Mouse (Mus musculus): ENCODE measurements around the gene Adgra3. TPM values are rescaled to one million over a fixed set of nuclear protein-coding genes. Genes with fewer than 3 reads are reported as not detected.
A peak's percentile ranks its signal among the peaks of the same experiment; 100 is the strongest.

The Adgra3 gene
- polyA plus RNA-seq (2015; fragmentation: Nextera tagmentation; extraction: Ambion mirVana), result 33.2 and 36.7 TPM in 2 replicates

DNA sequence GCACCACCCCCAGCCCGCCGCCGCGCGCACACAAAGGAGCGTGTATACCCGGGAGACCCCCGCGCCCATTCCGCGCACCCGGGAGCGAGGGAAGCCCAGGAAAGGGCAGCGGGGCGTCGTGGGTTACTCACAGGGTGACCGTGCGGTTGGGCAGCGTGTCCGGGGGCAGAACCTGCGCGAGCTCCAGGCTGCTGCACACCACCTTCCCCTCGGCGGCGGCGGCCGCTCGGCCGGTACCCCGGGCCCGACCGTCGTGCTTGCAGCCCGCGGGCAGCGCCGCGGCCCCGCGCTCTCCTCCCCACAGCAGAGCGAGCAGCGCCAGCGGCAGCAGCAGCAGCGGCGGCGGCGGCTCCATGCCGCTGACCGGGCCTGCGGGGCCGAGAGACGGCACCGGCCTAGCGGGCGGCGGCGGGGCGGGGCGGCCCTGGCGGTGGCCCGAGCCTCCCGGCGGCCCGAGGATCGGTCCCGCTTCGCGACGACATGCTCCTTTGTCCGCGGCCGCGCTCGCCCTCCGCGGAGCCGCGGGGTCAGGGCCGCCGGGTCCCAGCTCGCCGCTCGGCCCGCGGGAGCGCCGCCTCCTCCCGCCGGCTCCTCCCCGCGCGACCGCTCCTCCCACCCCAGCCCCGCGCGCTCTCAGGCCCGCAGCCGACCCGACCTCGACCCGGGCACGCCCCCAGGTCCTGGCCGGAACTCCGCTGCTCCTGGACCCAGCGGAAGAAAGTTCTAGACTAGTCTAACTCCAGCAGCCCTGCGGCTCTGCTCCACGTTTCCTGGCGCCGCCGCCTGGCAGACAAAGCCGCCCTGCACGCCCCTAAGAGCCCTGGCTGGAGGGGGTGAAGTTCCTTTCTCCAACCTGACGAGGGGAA, at the start of gene Adgra3:
Gene Adgra3, minus strand, starts transcription at position 586 of the 866 bp plus-strand sequence.
- TF ChIP-seq CTCF (IDR thresholded peaks at IDR 0.05; ENCODE audit: low read depth), result peak; percentile 36; the same call in 1 of the 2 replicates
- DNase-seq (ENCODE audit: low spot score), result peak; percentile 85
- Histone ChIP-seq H3K4me3 (replicated peaks; ENCODE audit: low read depth, low read length) (peak within 1 kb of the TSS; percentile 94), H3K4me2 (ENCODE audit: low read length) (peak within 1 kb of the TSS; percentile 67), H3K27ac (peak within 1 kb of the TSS; percentile 94), H3K27me3 (ENCODE audit: insufficient read depth, low read length) (no peaks in the 10 kb centered on the region), H3K9ac (ENCODE audit: low read depth, low read length) (peak within 1 kb of the TSS; percentile 97), H3K36me3 (ENCODE audit: insufficient read depth, low read length) (no peaks in the 10 kb centered on the region), H3K4me1 (replicated peaks; ENCODE audit: insufficient read depth, low read length) (no peaks in the 10 kb centered on the region; the same call in 1 of the 2 replicates), H3K9me3 (replicated peaks; ENCODE audit: low read length) (no peaks in the 10 kb centered on the region)
- ATAC-seq (replicated peaks; ENCODE audit: low FRiP score, low read depth), result peak; percentile 94
- WGBS, result under 1% methylated on average over 67 of the region's 113 CpGs

DNA sequence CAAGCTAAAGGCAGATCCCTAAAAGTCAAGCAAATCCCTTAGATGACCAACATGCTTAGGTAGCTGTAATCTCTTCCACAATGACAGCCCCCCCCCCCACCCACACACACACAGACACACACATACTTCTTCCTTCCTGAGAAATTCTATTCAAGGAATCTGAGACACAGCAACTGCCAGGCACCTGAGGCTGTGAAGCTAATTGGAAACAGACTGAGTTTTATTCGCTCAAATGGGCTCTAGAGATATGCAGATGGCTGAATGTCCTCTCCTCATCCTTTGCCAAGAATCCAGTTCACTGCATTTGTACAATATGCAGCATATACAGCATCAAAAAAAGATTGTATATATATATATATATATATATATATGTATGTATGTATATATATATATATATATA, 24.6 kb upstream of the Adgra3 start:
- H3K27me3 ChIP-seq (ENCODE audit: insufficient read depth, low read length), result no peaks in the 10 kb centered on the region
- no peaks in the 10 kb centered on the region for H3K36me3 ChIP-seq (ENCODE audit: insufficient read depth, low read length)
- no peak for TF ChIP-seq CTCF (IDR thresholded peaks at IDR 0.05; ENCODE audit: low read depth)
- WGBS, result 61% methylated on average over 1 of the region's 1 CpGs
- no peaks in the 10 kb centered on the region for H3K4me1 ChIP-seq (replicated peaks; ENCODE audit: insufficient read depth, low read length)
- no peak for DNase-seq (ENCODE audit: low spot score)
- H3K9me3 ChIP-seq (replicated peaks; ENCODE audit: low read length), result no peaks in the 10 kb centered on the region
- H3K4me3 ChIP-seq (replicated peaks; ENCODE audit: low read depth, low read length), result no peak overlapping the region
- no peak overlapping the region for H3K9ac ChIP-seq (ENCODE audit: low read depth, low read length)
- H3K27ac ChIP-seq, result no peak overlapping the region
- H3K4me2 ChIP-seq (ENCODE audit: low read length), result no peak overlapping the region
- ATAC-seq (replicated peaks; ENCODE audit: low FRiP score, low read depth), result no peak

DNA sequence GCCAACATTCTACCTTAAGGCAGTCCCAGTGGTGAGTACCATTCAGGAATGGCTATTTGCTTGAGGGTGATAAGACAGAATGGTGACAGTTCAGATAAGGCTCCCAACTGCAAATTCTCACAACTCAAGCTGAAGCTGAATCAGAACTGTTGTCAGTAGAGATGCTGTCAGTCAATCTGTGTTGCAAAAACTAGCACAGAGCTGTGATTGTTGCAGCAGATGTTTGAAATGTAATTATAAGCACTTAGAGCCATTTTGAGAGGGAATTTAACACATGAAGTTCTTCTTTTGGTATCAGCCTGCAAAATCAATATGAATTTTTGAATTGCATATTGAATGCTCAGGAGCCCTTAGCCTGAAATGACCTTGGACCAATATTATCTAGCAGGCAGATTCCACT, 15.4 kb upstream of the Adgra3 start:
- H3K9me3 ChIP-seq (replicated peaks; ENCODE audit: low read length), result no peaks in the 10 kb centered on the region
- H3K9ac ChIP-seq (ENCODE audit: low read depth, low read length), result no peak overlapping the region
- no peaks in the 10 kb centered on the region for H3K27me3 ChIP-seq (ENCODE audit: insufficient read depth, low read length)
- H3K36me3 ChIP-seq (ENCODE audit: insufficient read depth, low read length), result no peaks in the 10 kb centered on the region
- H3K4me2 ChIP-seq (ENCODE audit: low read length), result no peak overlapping the region
- H3K27ac ChIP-seq, result no peak overlapping the region
- DNase-seq (ENCODE audit: low spot score), result no peak
- H3K4me1 ChIP-seq (replicated peaks; ENCODE audit: insufficient read depth, low read length), result no peaks in the 10 kb centered on the region
- no peak overlapping the region for H3K4me3 ChIP-seq (replicated peaks; ENCODE audit: low read depth, low read length)
- no peak for ATAC-seq (replicated peaks; ENCODE audit: low FRiP score, low read depth)
- no peak for TF ChIP-seq CTCF (IDR thresholded peaks at IDR 0.05; ENCODE audit: low read depth)

DNA sequence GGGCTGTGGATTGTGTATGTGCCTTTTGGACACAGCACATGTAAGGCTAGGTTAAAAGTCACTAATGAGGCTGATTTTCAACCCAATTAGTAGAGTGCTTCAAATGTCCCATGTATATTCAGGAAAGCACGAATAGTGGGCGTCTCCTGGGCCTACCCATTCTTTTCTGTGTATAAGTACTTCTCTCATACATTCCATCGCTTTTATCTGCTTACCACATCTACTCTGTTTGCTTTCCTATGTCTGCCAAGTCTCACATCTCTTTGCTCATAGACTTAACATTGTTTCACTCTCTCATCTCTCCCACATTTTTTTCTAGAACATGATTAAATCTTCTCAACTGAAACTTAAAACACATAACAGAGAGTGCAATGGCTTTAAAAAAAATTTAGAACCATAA, 5.4 kb upstream of the Adgra3 start:
- Histone ChIP-seq H3K4me3 (replicated peaks; ENCODE audit: low read depth, low read length) (no peak overlapping the region), H3K9me3 (replicated peaks; ENCODE audit: low read length) (no peaks in the 10 kb centered on the region), H3K27ac (no peak overlapping the region), H3K36me3 (ENCODE audit: insufficient read depth, low read length) (no peaks in the 10 kb centered on the region), H3K27me3 (ENCODE audit: insufficient read depth, low read length) (no peaks in the 10 kb centered on the region), H3K4me2 (ENCODE audit: low read length) (no peak overlapping the region), H3K4me1 (replicated peaks; ENCODE audit: insufficient read depth, low read length) (no peaks in the 10 kb centered on the region; the same call in 1 of the 2 replicates), H3K9ac (ENCODE audit: low read depth, low read length) (no peak overlapping the region)
- 82% methylated on average over 3 of the region's 3 CpGs for WGBS
- no peak for TF ChIP-seq CTCF (IDR thresholded peaks at IDR 0.05; ENCODE audit: low read depth)
- ATAC-seq (replicated peaks; ENCODE audit: low FRiP score, low read depth) (no peak), DNase-seq (ENCODE audit: low spot score) (no peak)

DNA sequence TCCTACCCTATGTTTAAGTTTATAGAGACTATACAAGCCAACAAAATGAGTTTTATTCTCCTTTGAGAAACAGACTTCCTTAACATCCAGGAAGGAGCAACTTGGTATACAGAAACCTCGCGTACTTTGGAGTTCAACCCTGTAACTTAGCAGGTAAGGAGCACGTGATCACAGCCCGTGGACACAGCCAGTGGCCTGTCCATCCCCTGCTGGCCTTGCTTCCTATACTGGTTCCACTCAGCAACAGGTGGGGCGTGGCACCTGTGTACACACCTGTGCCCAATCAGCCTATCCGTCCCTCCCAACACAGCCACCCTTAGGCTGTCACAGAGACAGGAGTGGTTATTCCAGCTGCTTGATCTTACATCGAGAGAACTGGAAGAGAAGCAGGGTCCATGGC, 780 bp upstream of the Adgra3 start:
- H3K9me3 ChIP-seq (replicated peaks; ENCODE audit: low read length), result no peaks in the 10 kb centered on the region
- 73% methylated on average over 7 of the region's 7 CpGs for WGBS
- DNase-seq (ENCODE audit: low spot score) (no peak), ATAC-seq (replicated peaks; ENCODE audit: low FRiP score, low read depth) (peak; percentile 68)
- H3K9ac ChIP-seq (ENCODE audit: low read depth, low read length), result no peak overlapping the region
- no peaks in the 10 kb centered on the region; the same call in 1 of the 2 replicates for H3K4me1 ChIP-seq (replicated peaks; ENCODE audit: insufficient read depth, low read length)
- peak overlapping the region; percentile 94; the same call in 1 of the 2 replicates for H3K27ac ChIP-seq
- no peak for TF ChIP-seq CTCF (IDR thresholded peaks at IDR 0.05; ENCODE audit: low read depth)
- peak overlapping the region; percentile 67 for H3K4me2 ChIP-seq (ENCODE audit: low read length)
- peak overlapping the region; percentile 94; the same call in 1 of the 2 replicates for H3K4me3 ChIP-seq (replicated peaks; ENCODE audit: low read depth, low read length)
- no peaks in the 10 kb centered on the region for H3K27me3 ChIP-seq (ENCODE audit: insufficient read depth, low read length)
- no peaks in the 10 kb centered on the region for H3K36me3 ChIP-seq (ENCODE audit: insufficient read depth, low read length)

DNA sequence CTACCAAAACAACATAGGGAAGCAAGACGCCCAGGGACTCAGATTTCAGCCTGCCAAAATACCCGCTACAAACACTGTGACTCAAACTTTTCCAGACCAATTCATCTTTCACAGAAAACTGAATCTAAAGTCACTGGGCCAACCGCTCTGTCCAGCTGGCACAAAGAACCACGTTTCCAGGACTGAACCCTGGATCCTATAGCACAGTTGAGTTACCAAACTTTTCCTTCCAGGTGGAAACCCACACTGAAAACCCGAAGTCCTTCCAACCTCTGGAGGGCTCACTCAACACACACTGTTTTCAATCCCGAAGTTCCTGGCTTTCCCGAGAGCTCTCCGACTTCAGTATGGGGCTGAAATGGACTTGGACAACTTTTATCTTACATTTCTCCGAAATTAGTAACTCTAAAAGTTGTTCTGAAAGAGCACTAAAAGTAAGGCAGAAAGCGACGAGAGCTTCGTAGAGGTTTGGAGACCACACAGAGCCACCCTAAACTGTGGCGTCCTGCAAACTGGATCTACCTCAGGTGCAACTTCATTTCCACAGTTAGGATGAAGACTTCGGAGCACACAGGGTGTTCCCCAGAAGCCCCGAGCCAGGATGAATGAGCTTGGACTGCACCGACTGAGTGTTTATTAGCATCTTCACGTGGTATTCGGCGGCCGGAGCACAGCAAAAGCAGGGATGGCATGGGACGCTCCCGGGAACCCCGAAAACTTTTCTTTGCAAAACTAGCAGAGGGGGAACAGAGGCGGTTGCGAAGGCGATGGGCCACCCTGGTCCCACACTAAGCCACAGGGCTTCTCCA, 990 bp downstream of the Adgra3 start:
- peak overlapping the region; percentile 67 for H3K4me2 ChIP-seq (ENCODE audit: low read length)
- H3K27me3 ChIP-seq (ENCODE audit: insufficient read depth, low read length), result no peaks in the 10 kb centered on the region
- no peaks in the 10 kb centered on the region for H3K9me3 ChIP-seq (replicated peaks; ENCODE audit: low read length)
- peak overlapping the region; percentile 94 for H3K27ac ChIP-seq
- DNase-seq (ENCODE audit: low spot score) (peak; percentile 51), ATAC-seq (replicated peaks; ENCODE audit: low FRiP score, low read depth) (no peak; the same call in 1 of the 2 replicates)
- peak; percentile 5; the same call in 1 of the 2 replicates for TF ChIP-seq CTCF (IDR thresholded peaks at IDR 0.05; ENCODE audit: low read depth)
- H3K4me3 ChIP-seq (replicated peaks; ENCODE audit: low read depth, low read length), result peak overlapping the region; percentile 94
- no peaks in the 10 kb centered on the region; the same call in 1 of the 2 replicates for H3K4me1 ChIP-seq (replicated peaks; ENCODE audit: insufficient read depth, low read length)
- no peaks in the 10 kb centered on the region for H3K36me3 ChIP-seq (ENCODE audit: insufficient read depth, low read length)
- 2% methylated on average over 26 of the region's 26 CpGs for WGBS
- peak overlapping the region; percentile 97 for H3K9ac ChIP-seq (ENCODE audit: low read depth, low read length)

All from kidney, postnatal 0 days (tissue).